Mouse (Mus musculus) lung, postnatal 0 days (tissue): Measurements from ENCODE around the gene Mta3. TPM values are rescaled to one million over a fixed set of nuclear protein-coding genes. Genes with fewer than 3 reads are reported as not detected.
A peak's percentile ranks its signal among the peaks of the same experiment; 100 is the strongest.

Experiments used
- ATAC-seq: fragments of 200-750 bp; cut with Nextera tagmentation; 2 replicates; pipeline ENCODE4 v1.8.0; 2017; ENCODE audit warnings: moderate library complexity
- DNase-seq: peaks from one replicate; pipeline ENCODE4 v3.0.0-alpha.2; 2016; ENCODE audit warnings: low spot score
- H3K27ac ChIP-seq: fragments of 300-500 bp; sonication (generic); 2 replicates; pipeline ENCODE4 v1.5.1; 2014; ENCODE audit warnings: antibody characterized with exemption, mild to moderate bottlenecking, low read length, mixed read lengths
- H3K27me3 ChIP-seq: fragments of 300-500 bp; sonication (generic); replicated peaks from 2 replicates; pipeline ENCODE4 v1.6.1; 2014; ENCODE audit warnings: low read length, mixed read lengths; ENCODE audit not compliant: insufficient read depth
- H3K36me3 ChIP-seq: fragments of 300-500 bp; sonication (generic); 2 replicates; pipeline ENCODE4 v1.6.1; 2014; ENCODE audit warnings: low read length, mixed read lengths; ENCODE audit not compliant: insufficient read depth
- H3K4me1 ChIP-seq: fragments of 300-500 bp; sonication (generic); 2 replicates; pipeline ENCODE4 v1.6.1; 2014; ENCODE audit warnings: antibody characterized with exemption, low read depth, low read length, mixed read lengths; ENCODE audit not compliant: insufficient read depth
- H3K4me2 ChIP-seq: fragments of 300-500 bp; sonication (generic); replicated peaks from 2 replicates; pipeline ENCODE4 v1.6.1; 2014; ENCODE audit warnings: low read depth, mild to moderate bottlenecking, low read length, moderate library complexity, mixed read lengths
- H3K4me3 ChIP-seq: fragments of 300-500 bp; sonication (generic); 2 replicates; pipeline ENCODE4 v1.5.1; 2014; ENCODE audit warnings: low read depth, low read length
- H3K9ac ChIP-seq: fragments of 300-500 bp; sonication (generic); replicated peaks from 2 replicates; pipeline ENCODE4 v1.6.1; 2014; ENCODE audit warnings: low read depth, mild to moderate bottlenecking
- H3K9me3 ChIP-seq: fragments of 300-500 bp; sonication (generic); 2 replicates; pipeline ENCODE4 v1.6.1; 2016; ENCODE audit warnings: low read length, mixed read lengths
- CTCF ChIP-seq: IDR thresholded peaks from 2 replicates; pipeline ENCODE4 v1.5.1; 2016; ENCODE audit warnings: antibody characterized with exemption, mild to moderate bottlenecking
- EP300 ChIP-seq: IDR thresholded peaks from 2 replicates; pipeline ENCODE4 v1.6.1; 2016; ENCODE audit warnings: antibody characterized with exemption, mild to moderate bottlenecking, control low read depth
- WGBS: fragments of 180-500 bp; shearing (Covaris S2); extraction: QIAGEN DNeasy Blood & Tissue Kit; methylation state at CpG from one replicate; pipeline ENCODE4 v1.1.7; 2014; 5-methylcytosine and 5-hydroxymethylcytosine counted together
- polyA plus RNA-seq: library from polyadenylated mRNA; unstranded; fragments of >200 nt; fragmentation: Nextera tagmentation; extraction: Ambion mirVana; gene quantifications from 2 replicates; pipeline ENCODE4 v1.2.1, GENCODE M21; 2015

Mta3 gene
- polyA plus RNA-seq, 1 experiment from 2014 or later: 32.0 TPM

DNA sequence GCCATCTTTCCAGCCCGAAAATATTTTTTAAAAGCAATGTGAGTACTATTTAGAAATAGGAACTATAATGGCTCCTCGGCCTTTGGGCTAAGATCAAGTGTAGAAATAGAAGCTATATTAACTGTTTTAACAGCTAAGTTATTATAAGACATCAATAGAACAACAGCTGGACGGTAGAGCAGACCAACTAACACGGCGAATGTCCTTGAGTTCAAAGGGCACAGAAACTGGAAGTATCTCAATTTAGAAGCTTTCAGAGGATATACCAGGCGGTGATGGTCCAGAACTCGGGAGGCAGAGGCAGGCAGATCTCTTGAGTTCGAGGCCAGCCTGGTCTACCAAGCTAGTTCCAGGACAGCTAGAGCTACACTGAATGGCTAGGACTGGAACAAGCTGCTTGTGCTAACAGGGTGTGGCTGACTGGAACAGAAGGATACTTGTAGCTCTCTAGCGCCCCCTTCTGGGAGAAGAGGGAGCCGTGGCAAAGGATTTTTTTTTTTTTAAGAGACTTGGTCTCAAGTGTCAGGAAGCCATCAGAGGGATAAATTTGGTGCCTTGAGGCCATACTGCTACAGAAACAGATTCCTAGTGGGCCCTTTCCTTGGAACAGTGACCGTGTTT lies 101.9 kb downstream of the Mta3 start:
- Histone ChIP-seq H3K27ac (no peak overlapping the region), H3K4me1 (no peaks in the 10 kb centered on the region; the same call in 1 of the 2 replicates), H3K9me3 (no peaks in the 10 kb centered on the region), H3K36me3 (peaks cover 7% of the 10 kb centered on the region; the same call in 1 of the 2 replicates), H3K27me3 (no peaks in the 10 kb centered on the region), H3K9ac (no peak overlapping the region), H3K4me3 (no peak overlapping the region), H3K4me2 (no peak overlapping the region)
- DNase-seq (peak; percentile 85), ATAC-seq (peak; percentile 13; the same call in 1 of the 2 replicates)
- 69% methylated on average over 11 of the region's 11 CpGs for WGBS
- TF ChIP-seq CTCF (peak; percentile 83), EP300 (no peak)

DNA sequence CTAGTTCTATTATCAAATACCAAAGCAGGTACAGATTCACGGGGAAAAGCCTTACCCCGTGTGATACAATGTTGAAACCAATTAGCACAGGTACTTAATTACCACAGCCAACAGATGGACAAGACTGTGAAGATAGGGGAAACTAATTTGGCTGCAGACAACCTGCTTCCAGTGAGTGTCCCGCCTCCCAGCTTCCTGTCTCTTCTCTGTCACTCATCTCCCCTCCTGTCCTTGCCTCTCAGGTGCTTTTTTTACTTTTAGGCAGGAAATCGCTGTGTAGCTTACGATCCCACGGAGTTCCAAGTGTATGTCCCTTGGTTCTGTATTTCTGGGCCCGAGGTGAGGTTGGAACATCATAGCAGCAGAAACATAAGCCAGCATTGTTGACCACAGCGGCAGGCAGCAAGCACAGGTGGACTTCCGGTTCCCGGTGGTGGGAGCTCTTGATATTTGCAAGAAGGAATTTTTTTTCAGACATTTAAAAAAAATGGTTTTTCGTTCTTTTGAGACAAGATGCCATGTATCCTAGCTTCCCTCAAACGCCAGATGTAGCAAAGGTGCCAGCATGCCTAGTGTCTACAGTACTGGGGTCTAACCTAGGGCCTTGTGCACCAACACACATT lies 102.6 kb downstream of the Mta3 start:
- no peak for ATAC-seq
- Histone ChIP-seq H3K9ac (no peak overlapping the region), H3K27me3 (no peaks in the 10 kb centered on the region), H3K36me3 (peaks cover 7% of the 10 kb centered on the region; the same call in 1 of the 2 replicates), H3K27ac (no peak overlapping the region), H3K4me2 (no peak overlapping the region), H3K9me3 (no peaks in the 10 kb centered on the region), H3K4me1 (no peaks in the 10 kb centered on the region; the same call in 1 of the 2 replicates), H3K4me3 (no peak overlapping the region)
- no peak for DNase-seq
- no peak for TF ChIP-seq CTCF
- no peak for TF ChIP-seq EP300
- WGBS: 87% methylated on average over 12 of the region's 12 CpGs

DNA sequence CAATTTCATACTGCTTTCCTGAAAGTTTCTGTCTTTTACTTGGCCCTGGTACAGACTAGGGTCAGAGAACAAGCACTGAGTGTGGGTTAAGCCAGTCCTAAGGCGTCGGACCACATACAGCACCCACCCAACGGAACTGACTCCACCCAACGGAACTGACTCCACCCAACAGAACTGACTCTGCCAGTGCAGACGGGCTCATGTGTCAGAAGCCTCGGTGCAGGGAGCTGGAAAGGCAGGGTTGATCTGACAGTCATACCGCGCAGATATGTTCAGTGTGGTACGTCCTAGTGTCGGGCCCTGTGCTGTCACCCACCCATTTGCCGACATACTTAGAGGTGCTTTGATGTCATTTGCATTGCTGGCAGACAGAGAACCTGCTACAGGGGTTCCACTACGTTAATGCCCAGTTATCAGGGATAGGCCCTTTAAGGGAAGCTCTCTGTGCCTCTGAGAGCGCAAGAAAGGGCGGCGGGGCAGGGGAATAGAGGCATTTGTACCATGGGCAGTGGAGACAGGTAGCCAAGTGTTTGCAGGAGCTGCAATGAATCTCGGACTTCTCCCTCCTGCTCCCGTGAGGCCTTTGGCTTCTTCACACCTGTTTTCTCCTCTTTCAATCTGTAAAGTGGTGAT lies 103.3 kb downstream of the Mta3 start:
- WGBS: 81% methylated on average over 17 of the region's 17 CpGs
- Histone ChIP-seq H3K4me2 (no peak overlapping the region), H3K27me3 (no peaks in the 10 kb centered on the region), H3K27ac (no peak overlapping the region), H3K9me3 (no peaks in the 10 kb centered on the region), H3K4me3 (no peak overlapping the region), H3K9ac (no peak overlapping the region), H3K4me1 (no peaks in the 10 kb centered on the region; the same call in 1 of the 2 replicates), H3K36me3 (peaks cover 7% of the 10 kb centered on the region; the same call in 1 of the 2 replicates)
- ATAC-seq (no peak), DNase-seq (no peak)
- no peak for TF ChIP-seq CTCF
- no peak for TF ChIP-seq EP300

DNA sequence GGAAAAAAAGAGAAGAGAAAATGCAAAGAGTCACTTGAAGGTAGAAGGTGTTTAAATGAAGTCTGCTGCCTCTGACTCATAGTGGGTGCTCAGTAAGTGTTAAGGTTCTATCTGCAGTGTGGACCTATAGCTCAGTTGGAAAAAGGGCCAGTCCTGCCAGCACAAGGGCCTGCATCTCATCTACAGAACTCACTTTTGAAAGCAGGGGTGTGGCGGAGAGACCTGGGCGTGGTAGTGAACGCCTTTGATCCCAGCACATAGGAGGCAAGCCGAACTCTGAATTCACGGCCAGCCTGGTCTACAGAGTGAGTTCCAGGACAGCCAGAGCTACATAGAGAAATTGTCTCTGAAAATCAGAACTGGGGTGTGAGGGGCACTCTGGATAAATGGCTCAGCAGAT lies 104.3 kb downstream of the Mta3 start:
- H3K27me3 ChIP-seq: no peaks in the 10 kb centered on the region
- no peak overlapping the region for H3K4me2 ChIP-seq
- H3K4me3 ChIP-seq: no peak overlapping the region
- 79% methylated on average over 5 of the region's 5 CpGs for WGBS
- no peak for DNase-seq
- no peaks in the 10 kb centered on the region for H3K9me3 ChIP-seq
- peak; percentile 59 for ATAC-seq
- H3K36me3 ChIP-seq: peaks cover 7% of the 10 kb centered on the region; the same call in 1 of the 2 replicates
- H3K9ac ChIP-seq: no peak overlapping the region
- H3K4me1 ChIP-seq: no peaks in the 10 kb centered on the region; the same call in 1 of the 2 replicates
- TF ChIP-seq EP300 (no peak), CTCF (no peak)
- H3K27ac ChIP-seq: no peak overlapping the region

DNA sequence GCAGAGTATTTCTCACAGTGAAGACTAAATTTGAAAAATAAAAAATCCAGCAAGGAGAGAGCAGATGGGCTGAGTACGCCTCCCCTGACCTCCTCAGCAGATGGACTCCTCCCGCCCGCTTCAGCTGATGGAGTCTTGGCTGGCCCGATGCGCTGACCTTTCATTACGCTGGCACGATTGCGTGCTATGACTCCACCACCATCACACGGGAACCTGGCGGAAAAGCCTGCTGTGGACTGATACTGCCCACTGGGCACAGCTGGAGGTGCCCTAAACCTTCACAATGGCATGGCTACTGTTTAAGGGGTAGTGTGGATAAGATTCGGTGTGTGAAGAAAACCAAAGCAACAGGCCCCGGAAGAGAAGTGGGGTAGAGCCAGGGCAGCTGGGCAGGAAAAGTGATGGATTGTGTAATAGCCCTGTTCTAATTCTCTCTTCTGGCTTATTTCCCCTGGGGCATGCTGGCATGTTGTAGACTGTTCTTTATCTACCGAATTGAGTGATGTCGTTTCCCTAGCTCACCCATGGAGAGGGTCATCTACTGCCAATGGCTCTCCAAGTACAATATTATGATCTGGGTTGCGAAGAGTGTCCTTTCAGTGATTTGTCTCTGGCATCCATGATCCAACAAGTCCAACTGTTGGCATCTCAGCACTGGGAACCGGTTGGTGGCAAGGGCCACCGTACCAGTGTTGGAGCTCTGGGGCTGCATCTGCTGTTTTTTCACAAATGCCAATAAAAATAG lies 106.4 kb downstream of the Mta3 start:
- H3K27me3 ChIP-seq: no peaks in the 10 kb centered on the region
- 92% methylated on average over 17 of the region's 17 CpGs for WGBS
- H3K36me3 ChIP-seq: peaks cover 7% of the 10 kb centered on the region; the same call in 1 of the 2 replicates
- no peak overlapping the region for H3K9ac ChIP-seq
- no peak overlapping the region for H3K27ac ChIP-seq
- ATAC-seq (no peak), DNase-seq (no peak)
- TF ChIP-seq CTCF (no peak), EP300 (no peak)
- H3K4me1 ChIP-seq: no peaks in the 10 kb centered on the region; the same call in 1 of the 2 replicates
- no peak overlapping the region for H3K4me3 ChIP-seq
- no peaks in the 10 kb centered on the region for H3K9me3 ChIP-seq
- H3K4me2 ChIP-seq: no peak overlapping the region

DNA sequence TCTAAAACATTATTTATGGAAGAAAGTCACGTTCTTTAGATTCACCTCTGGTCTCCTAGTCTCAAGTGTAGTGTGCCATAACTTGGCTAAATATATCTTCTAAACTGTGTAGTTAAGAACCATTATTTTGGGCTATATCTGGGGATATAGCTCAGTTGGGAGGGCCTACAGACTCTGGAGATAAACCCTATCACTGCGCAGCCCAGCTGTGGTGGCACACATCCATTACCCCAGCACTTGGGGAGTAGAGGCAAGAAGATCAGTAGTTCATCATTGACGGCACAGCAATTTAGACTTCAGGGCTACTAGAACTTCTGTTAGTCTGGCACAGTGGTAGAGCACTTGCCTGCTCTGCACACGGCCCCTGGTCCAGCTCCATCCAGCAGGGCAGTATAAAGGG lies 107.1 kb downstream of the Mta3 start:
- no peak for DNase-seq
- TF ChIP-seq EP300 (no peak), CTCF (no peak)
- no peak for ATAC-seq
- no peaks in the 10 kb centered on the region for H3K9me3 ChIP-seq
- 89% methylated on average over 4 of the region's 4 CpGs for WGBS
- H3K36me3 ChIP-seq: peaks cover 7% of the 10 kb centered on the region; the same call in 1 of the 2 replicates
- no peaks in the 10 kb centered on the region; the same call in 1 of the 2 replicates for H3K4me1 ChIP-seq
- no peak overlapping the region for H3K4me3 ChIP-seq
- no peak overlapping the region for H3K27ac ChIP-seq
- H3K4me2 ChIP-seq: no peak overlapping the region
- no peak overlapping the region for H3K9ac ChIP-seq
- no peaks in the 10 kb centered on the region for H3K27me3 ChIP-seq
